Mouse (Mus musculus) intestine, embryonic 15.5 days (tissue): ENCODE measurements around the gene Ccdc167. TPM values are rescaled to one million over a fixed set of nuclear protein-coding genes. Genes with fewer than 3 reads are reported as not detected.
A peak's percentile ranks its signal among the peaks of the same experiment; 100 is the strongest.

Experiments
- ATAC-seq: fragments of 200-750 bp; cut with Nextera tagmentation; 2 replicates; pipeline ENCODE4 v1.8.0; 2017; ENCODE audit warnings: moderate TSS enrichment, moderate library complexity
- H3K27ac ChIP-seq: fragments of 300-500 bp; sonication (generic); 2 replicates; pipeline ENCODE4 v1.5.1; 2015; ENCODE audit warnings: mild to moderate bottlenecking, inconsistent platforms
- H3K27me3 ChIP-seq: fragments of 300-500 bp; sonication (generic); replicated peaks from 2 replicates; pipeline ENCODE4 v1.6.1; 2015; ENCODE audit warnings: inconsistent platforms
- H3K36me3 ChIP-seq: fragments of 300-500 bp; sonication (generic); 2 replicates; pipeline ENCODE4 v1.6.1; 2015; ENCODE audit warnings: inconsistent platforms
- H3K4me1 ChIP-seq: fragments of 300-500 bp; sonication (generic); replicated peaks from 2 replicates; pipeline ENCODE4 v1.6.1; 2015; ENCODE audit warnings: inconsistent platforms
- H3K4me2 ChIP-seq: fragments of 300-500 bp; sonication (generic); replicated peaks from 2 replicates; pipeline ENCODE4 v1.6.1; 2015; ENCODE audit warnings: mild to moderate bottlenecking, inconsistent platforms
- H3K4me3 ChIP-seq: fragments of 300-500 bp; sonication (generic); replicated peaks from 2 replicates; pipeline ENCODE4 v1.5.1; 2015; ENCODE audit warnings: inconsistent platforms
- H3K9ac ChIP-seq: fragments of 300-500 bp; sonication (generic); 2 replicates; pipeline ENCODE4 v1.6.1; 2015; ENCODE audit warnings: inconsistent platforms
- H3K9me3 ChIP-seq: fragments of 300-500 bp; sonication (generic); 2 replicates; pipeline ENCODE4 v1.6.1; 2016; ENCODE audit warnings: inconsistent platforms
- WGBS: fragments of 180-500 bp; shearing (Covaris S2); methylation state at CpG from one replicate; pipeline ENCODE4 v1.1.7; 2015; 5-methylcytosine and 5-hydroxymethylcytosine counted together
- polyA plus RNA-seq: library from polyadenylated mRNA; unstranded; fragments of >200 nt; fragmentation: Nextera tagmentation; extraction: Ambion mirVana; gene quantifications from 2 replicates; pipeline ENCODE4 v1.2.1, GENCODE M21; 2015

Gene Ccdc167
- polyA plus RNA-seq, 1 experiment from 2014 or later = 12.2 TPM

DNA sequence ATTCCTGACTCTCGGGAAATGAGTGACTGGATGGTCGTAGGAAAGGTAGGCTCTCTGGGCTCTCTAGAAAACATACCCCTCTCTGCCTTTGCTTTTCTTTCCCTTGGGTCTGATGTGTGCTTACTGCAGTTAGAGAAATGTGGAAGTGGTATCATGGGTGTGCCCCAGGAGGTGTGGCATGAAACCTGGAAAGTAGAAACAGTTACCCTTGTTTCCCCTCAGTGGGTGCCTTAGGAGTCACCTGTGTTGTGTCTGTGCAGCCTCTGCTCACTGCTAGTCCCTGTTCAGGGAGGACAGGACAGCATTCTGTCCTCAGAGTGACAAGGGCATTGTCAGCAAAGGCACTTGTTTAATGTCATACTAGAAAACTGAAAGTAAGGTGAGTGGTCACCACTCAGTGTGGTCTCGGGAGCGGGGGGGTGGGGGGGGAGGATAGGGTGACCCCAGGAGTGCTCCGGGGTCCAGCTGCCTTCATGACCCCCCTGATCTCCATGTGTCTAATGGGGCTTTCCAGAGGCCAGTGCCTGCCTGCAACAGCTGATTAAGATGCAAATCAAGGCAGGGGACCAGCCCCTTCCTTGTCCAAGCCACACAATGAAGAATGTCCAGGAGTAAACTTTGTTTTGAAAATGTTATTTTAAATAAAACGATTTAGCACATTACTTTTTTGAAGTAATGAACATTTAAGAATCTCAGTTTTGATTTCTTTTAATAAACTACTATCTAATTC lies 37.6 kb downstream of the Ccdc167 start:
- Histone ChIP-seq H3K4me1 (no peaks in the 10 kb centered on the region), H3K9ac (no peak overlapping the region), H3K4me2 (no peak overlapping the region), H3K27ac (no peak overlapping the region), H3K36me3 (peaks cover 51% of the 10 kb centered on the region), H3K27me3 (no peaks in the 10 kb centered on the region), H3K4me3 (no peak overlapping the region), H3K9me3 (no peaks in the 10 kb centered on the region)
- WGBS = 82% methylated on average over 6 of the region's 6 CpGs
- no peak for ATAC-seq

DNA sequence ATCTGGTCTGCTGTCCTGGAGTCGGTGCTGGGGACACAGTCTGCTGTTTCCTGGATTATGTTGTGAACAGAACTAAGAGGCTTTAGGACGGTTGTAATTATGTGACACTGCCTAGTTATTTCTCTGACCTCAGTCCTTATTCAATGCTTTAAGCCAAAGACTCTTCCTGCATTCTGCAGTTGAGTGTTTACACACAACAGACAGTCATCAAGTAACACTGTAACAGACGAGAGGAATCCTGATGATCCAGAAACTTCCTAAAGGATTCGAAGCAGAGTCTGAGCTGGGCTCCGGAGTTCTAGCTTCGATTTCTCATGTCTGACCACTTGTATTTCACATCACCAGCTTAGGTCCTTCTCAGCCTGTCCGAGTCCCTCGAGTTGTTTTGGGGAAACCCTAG lies 38.3 kb downstream of the Ccdc167 start:
- H3K36me3 ChIP-seq = peaks cover 47% of the 10 kb centered on the region
- H3K4me2 ChIP-seq = no peak overlapping the region
- no peak overlapping the region for H3K4me3 ChIP-seq
- no peak overlapping the region for H3K27ac ChIP-seq
- no peaks in the 10 kb centered on the region for H3K27me3 ChIP-seq
- ATAC-seq = no peak
- no peaks in the 10 kb centered on the region for H3K4me1 ChIP-seq
- H3K9me3 ChIP-seq = no peaks in the 10 kb centered on the region
- WGBS = 88% methylated on average over 8 of the region's 8 CpGs
- H3K9ac ChIP-seq = no peak overlapping the region

DNA sequence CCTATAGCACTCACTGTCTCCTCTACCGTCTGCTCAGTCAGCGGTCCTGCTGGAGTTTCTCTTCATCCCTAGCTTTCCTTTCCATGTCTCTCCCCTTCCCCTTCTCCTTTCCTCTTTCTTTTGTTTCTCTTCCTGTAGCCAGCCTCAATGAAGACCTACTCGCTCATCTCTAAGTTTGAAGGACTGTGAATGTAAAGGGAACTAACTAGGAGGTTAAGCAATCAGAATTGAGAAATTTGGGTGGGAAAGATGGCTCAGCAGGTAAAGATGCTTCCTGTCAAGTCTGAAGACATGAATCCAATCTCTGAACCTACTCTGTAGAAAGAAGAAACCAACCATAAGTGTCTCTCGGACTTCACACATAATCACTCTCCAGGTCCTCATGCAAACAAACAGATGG lies 43.5 kb downstream of the Ccdc167 start:
- Histone ChIP-seq H3K4me2 (no peak overlapping the region), H3K4me1 (no peaks in the 10 kb centered on the region), H3K36me3 (peaks cover 36% of the 10 kb centered on the region), H3K27me3 (no peaks in the 10 kb centered on the region), H3K9me3 (no peaks in the 10 kb centered on the region), H3K9ac (no peak overlapping the region), H3K27ac (no peak overlapping the region), H3K4me3 (no peak overlapping the region)
- no peak for ATAC-seq
- WGBS = 84% methylated on average over 4 of the region's 4 CpGs

DNA sequence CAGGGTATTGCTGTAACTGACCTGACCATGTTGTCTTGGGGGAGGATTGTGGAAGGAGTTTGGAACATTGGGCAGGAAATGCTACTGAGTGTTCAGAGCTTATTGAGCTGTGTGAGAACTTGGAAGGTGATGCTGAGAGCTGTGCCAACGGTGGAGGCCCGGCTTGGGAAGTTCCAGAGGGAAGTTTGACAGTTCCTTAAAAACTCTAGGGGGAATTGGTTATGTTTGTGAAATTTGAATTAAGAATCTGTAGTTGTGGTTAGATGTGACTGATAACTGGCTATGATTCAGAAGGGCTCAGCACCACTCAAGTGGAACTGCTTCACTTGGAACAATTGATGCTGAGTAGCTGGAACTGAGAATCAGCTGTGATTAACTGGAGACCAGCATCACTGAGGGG lies 45.8 kb downstream of the Ccdc167 start:
- H3K27ac ChIP-seq = no peak overlapping the region
- WGBS = 90% methylated on average over 2 of the region's 2 CpGs
- H3K36me3 ChIP-seq = peaks cover 24% of the 10 kb centered on the region
- H3K27me3 ChIP-seq = no peaks in the 10 kb centered on the region
- no peaks in the 10 kb centered on the region for H3K4me1 ChIP-seq
- H3K9me3 ChIP-seq = no peaks in the 10 kb centered on the region
- H3K4me3 ChIP-seq = no peak overlapping the region
- no peak overlapping the region for H3K9ac ChIP-seq
- ATAC-seq = no peak
- no peak overlapping the region for H3K4me2 ChIP-seq

DNA sequence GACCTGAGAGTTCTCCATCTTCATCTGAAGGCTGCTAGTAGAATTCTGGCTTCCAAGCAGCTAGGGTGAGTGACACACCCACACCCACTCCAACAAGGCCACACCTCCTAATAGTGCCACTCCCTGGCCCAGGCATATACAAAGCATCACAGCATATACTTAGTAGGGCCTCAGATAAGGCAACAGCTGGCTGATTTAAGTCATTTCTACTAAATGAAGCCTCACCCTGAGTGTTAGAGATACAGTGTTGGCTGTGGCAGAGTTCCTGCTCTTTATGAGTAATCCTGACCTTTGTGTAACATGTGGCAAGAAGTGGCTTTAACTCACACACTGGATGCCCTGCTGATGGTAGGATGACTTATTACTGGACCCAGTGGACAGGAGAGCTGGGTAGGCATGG lies 46.9 kb downstream of the Ccdc167 start:
- H3K4me2 ChIP-seq = no peak overlapping the region
- H3K9ac ChIP-seq = no peak overlapping the region
- H3K36me3 ChIP-seq = peaks cover 16% of the 10 kb centered on the region
- no peaks in the 10 kb centered on the region for H3K4me1 ChIP-seq
- H3K9me3 ChIP-seq = no peaks in the 10 kb centered on the region
- H3K27ac ChIP-seq = no peak overlapping the region
- H3K4me3 ChIP-seq = no peak overlapping the region
- no peaks in the 10 kb centered on the region for H3K27me3 ChIP-seq
- ATAC-seq = peak; percentile 76

DNA sequence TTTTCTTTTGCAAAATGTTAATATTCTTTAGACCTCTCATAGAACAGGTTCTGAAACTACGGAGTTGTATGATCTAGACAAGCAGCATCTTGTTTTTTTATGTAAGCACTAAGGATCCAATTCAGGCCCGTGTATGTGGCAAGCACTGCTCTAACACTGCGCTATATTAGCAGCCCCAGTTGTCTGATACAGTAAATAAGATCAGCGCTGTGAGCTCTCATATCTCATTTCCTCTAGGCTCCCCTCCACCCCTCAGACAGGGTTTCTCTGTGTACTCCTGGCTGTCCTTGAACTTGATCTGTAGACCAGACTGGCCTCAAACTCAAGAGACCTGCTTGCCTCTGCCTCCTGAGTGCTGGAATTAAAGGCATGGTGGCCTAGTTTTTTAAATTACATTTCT lies 47.8 kb downstream of the Ccdc167 start:
- Histone ChIP-seq H3K9me3 (no peaks in the 10 kb centered on the region), H3K4me3 (no peak overlapping the region), H3K27ac (no peak overlapping the region), H3K4me1 (no peaks in the 10 kb centered on the region), H3K36me3 (peaks cover 16% of the 10 kb centered on the region), H3K4me2 (no peak overlapping the region), H3K27me3 (no peaks in the 10 kb centered on the region), H3K9ac (no peak overlapping the region)
- 91% methylated on average over 4 of the region's 4 CpGs for WGBS
- ATAC-seq = no peak

DNA sequence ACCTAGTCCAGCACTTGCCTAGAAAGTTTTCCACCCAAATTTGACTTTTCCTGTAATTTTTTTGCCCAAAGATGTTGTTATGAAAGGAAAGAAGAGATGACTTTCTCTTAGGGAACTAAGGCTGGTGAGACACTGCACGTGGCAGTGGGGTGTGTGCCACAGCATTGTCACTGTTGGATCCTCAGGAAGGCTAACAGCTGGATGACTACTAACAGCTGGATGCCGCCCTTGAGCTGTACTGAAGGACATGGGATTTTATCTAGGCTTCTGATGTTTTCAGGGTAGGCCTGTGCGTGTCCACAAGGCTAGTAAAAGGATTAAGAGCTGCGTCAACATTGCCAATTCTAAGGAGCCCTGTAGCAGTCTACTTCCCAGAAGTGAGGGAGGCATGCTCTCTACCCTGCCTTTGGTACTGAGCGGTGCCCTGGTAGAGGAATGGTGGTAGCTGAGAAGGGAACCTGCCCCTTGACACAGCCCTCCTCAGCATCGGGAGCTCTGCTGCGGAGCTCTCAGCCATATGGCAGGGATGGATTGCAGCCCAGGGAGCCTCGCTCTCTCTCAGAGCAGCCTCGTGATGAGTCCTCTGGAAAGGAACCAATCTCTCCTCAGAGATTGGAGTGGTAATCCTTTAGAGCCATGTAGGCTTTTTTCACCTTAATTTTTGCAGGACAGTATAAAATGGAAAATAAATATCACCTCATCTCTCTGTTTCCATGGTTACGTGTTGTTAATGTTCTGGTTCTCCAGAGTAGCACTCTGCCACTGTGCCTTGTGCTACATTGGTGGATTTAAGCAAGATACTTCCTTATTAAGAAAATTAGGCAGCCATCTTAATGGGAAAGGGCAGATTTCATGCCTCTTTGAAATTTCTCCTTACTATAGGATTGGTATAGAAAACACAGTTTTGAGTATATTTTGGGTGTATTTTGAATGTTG lies 48.5 kb downstream of the Ccdc167 start:
- WGBS = 77% methylated on average over 10 of the region's 10 CpGs
- Histone ChIP-seq H3K27me3 (no peaks in the 10 kb centered on the region), H3K4me1 (no peaks in the 10 kb centered on the region), H3K9me3 (no peaks in the 10 kb centered on the region), H3K9ac (no peak overlapping the region), H3K36me3 (peaks cover 14% of the 10 kb centered on the region), H3K27ac (no peak overlapping the region), H3K4me2 (no peak overlapping the region), H3K4me3 (no peak overlapping the region)
- ATAC-seq = no peak

DNA sequence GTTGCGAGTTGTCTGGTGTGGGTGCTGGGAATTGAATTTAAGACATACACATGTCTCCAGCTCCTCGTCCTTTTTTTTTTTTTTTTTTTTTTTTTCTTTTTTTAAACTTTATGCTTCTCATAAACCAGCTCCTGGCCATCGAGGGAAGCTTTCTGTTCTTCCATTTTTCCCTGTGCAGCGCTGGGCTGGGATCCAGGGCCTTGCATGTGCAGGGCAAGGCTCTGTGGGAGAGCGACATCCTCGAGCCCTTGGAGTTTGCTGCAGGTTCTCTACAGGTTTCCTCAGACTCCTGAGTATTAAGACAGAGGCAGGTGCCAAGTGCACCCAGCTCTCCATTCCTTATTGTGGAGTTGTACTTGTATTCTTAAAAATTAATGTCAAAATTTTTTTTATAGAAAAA lies 54.7 kb downstream of the Ccdc167 start:
- Histone ChIP-seq H3K27me3 (no peaks in the 10 kb centered on the region), H3K4me2 (no peak overlapping the region), H3K27ac (no peak overlapping the region), H3K36me3 (peaks cover 7% of the 10 kb centered on the region), H3K4me1 (0 out of 2 replicates have a peak, but pooled peaks cover 3% of the 10 kb centered on the region), H3K9ac (no peak overlapping the region), H3K4me3 (no peak overlapping the region), H3K9me3 (no peaks in the 10 kb centered on the region)
- WGBS = 87% methylated on average over 6 of the region's 6 CpGs
- no peak for ATAC-seq

DNA sequence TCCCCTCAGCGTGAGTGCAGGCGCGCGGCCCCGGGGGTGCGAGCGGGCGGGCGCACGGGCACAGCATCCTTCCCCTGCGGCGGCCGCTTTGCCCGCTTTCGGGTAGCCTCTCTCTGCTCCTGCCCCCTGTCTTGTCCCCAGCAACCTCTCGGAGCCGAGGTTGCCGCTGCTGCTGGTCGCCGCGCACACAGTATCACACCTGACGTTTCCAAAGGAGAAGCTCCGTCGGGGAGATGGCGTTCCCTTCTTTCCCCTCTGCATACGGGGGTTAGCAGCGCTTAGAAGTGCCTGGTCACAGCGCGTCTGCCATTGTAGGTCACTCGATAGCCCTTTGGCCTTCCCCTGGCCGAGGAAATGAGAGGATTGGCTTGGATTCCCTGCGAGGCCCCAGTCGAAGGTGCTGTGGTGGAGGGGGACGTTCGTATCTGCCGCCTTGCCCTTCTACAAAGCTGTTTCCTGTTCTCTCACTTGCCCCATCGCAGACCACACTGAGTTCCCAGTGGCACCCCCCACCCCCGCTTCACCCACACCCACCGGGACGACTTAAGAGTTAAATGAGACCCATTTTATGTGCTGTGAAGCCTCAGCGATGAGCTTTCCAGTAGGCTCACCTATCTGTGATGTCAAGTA lies 56.0 kb downstream of the Ccdc167 start:
- WGBS = under 1% methylated on average over 41 of the region's 41 CpGs
- no peaks in the 10 kb centered on the region for H3K27me3 ChIP-seq
- H3K4me1 ChIP-seq = 0 out of 2 replicates have a peak, but pooled peaks cover 3% of the 10 kb centered on the region
- H3K36me3 ChIP-seq = peaks cover 7% of the 10 kb centered on the region
- peak; percentile 83 for ATAC-seq
- H3K4me2 ChIP-seq = peak overlapping the region; percentile 80
- peak overlapping the region; percentile 92 for H3K4me3 ChIP-seq
- H3K9ac ChIP-seq = peak overlapping the region; percentile 88
- peak overlapping the region; percentile 92 for H3K27ac ChIP-seq
- no peaks in the 10 kb centered on the region for H3K9me3 ChIP-seq

DNA sequence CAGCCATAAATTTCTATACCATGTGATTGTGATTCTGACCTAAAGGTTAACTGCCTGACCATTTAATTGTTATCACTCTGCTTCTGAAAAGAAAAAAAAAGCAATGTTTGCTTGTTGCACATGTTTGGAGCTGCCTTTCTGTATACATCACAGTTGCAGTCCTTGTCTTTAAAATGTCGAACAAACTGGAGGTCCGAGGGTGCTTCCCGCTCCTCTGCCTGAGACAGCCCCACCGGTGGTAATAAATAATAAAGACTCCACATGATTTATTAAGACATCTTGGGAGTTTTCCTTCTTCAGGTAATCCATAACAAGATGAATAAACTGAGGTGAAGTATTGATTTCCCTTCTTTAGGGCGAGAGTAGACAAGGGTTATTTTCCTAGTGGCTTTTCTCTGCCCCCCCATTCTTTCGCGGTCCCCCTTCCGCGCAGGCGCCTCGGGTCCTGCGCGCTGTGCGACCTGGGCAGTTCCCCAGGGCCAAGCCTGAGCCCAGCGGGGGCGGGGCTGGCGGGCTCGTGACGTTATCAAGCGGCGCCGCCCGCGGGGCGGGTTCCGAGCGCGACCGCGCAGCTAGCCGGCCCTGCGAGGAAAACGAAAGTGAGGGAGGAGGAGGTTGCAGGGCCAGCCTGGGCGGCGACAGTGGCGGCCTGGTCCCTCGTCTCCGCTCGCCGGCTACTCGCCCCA lies 56.6 kb downstream of the Ccdc167 start, which contains the start of gene Cmtr1:
TSS of gene Cmtr1 (plus strand) at position 520 of the 686 bp plus-strand sequence.
- peak; percentile 99 for ATAC-seq
- Histone ChIP-seq H3K27me3 (no peaks in the 10 kb centered on the region), H3K4me3 (peak within 1 kb of the TSS; percentile 92), H3K9me3 (no peaks in the 10 kb centered on the region), H3K36me3 (peaks cover 7% of the 10 kb centered on the region), H3K27ac (peak within 1 kb of the TSS; percentile 92), H3K4me1 (0 out of 2 replicates have a peak, but pooled peaks cover 3% of the 10 kb centered on the region), H3K4me2 (peak within 1 kb of the TSS; percentile 80), H3K9ac (peak within 1 kb of the TSS; percentile 88)
- under 1% methylated on average over 41 of the region's 41 CpGs for WGBS

DNA sequence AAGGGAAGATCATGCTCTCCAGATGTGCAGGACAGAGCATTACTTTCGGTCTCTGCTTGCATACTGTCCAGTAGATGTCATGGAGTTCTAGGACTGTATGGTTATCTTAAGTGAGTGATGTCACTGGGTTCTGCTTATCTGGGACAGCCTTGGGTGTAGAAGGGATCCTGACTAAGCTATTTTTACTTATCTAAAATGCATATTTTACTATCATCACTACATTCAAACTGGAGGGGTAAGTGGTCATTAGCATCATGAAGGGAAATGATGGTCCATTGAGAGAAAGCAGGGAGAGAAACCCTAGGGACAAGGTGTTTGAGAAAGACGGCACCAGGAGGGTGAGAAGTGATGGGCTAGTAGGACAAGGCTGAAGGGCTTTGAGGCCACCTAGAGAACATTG lies 58.6 kb downstream of the Ccdc167 start:
- Histone ChIP-seq H3K27me3 (no peaks in the 10 kb centered on the region), H3K4me1 (0 out of 2 replicates have a peak, but pooled peaks cover 3% of the 10 kb centered on the region), H3K4me3 (no peak overlapping the region), H3K9ac (no peak overlapping the region), H3K27ac (no peak overlapping the region), H3K36me3 (no peaks in the 10 kb centered on the region), H3K4me2 (no peak overlapping the region), H3K9me3 (no peaks in the 10 kb centered on the region)
- WGBS = 80% methylated on average over 2 of the region's 2 CpGs
- ATAC-seq = no peak

DNA sequence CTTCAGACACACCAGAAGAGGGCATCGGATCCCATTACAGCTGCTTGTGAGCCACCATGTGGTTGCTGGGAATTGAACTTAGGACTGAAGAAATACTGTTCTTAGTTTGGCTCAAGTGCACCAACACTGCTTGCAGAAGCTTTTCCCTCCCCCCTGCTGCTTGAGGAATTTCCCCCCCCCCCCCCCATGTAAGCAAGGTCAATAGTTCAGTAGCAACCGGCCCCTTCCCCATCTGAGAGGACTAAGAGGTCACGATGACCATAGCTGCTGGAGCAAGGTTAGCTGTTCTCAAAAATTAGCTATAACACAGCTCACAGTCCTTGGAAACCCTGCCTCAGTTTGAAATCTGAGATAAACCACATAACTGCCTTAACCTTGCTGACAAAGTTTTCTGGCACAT lies 74.6 kb downstream of the Ccdc167 start:
- Histone ChIP-seq H3K27me3 (no peaks in the 10 kb centered on the region), H3K9ac (no peak overlapping the region), H3K9me3 (no peaks in the 10 kb centered on the region), H3K4me2 (no peak overlapping the region), H3K4me1 (no peaks in the 10 kb centered on the region), H3K27ac (no peak overlapping the region), H3K36me3 (peaks cover 16% of the 10 kb centered on the region; the same call in 1 of the 2 replicates), H3K4me3 (no peak overlapping the region)
- ATAC-seq = no peak
- 81% methylated on average over 3 of the region's 3 CpGs for WGBS
